Mouse (Mus musculus) bone marrow, adult 2 months (tissue): ENCODE data around the gene Per1.

ENCODE experiments used
- CTCF ChIP-seq: fragments of 200-500 bp; IDR thresholded peaks from 2 replicates; pipeline ENCODE4 v1.5.1; 2011; ENCODE audit warnings: low read length, control low read depth; ENCODE audit not compliant: control insufficient read depth, insufficient read depth
- POLR2A ChIP-seq: fragments of 200-500 bp; IDR thresholded peaks from 2 replicates; pipeline ENCODE4 v1.6.1; 2011; ENCODE audit warnings: low read depth, mild to moderate bottlenecking, control low read depth, low read length, borderline replicate concordance; ENCODE audit not compliant: control insufficient read depth

DNA sequence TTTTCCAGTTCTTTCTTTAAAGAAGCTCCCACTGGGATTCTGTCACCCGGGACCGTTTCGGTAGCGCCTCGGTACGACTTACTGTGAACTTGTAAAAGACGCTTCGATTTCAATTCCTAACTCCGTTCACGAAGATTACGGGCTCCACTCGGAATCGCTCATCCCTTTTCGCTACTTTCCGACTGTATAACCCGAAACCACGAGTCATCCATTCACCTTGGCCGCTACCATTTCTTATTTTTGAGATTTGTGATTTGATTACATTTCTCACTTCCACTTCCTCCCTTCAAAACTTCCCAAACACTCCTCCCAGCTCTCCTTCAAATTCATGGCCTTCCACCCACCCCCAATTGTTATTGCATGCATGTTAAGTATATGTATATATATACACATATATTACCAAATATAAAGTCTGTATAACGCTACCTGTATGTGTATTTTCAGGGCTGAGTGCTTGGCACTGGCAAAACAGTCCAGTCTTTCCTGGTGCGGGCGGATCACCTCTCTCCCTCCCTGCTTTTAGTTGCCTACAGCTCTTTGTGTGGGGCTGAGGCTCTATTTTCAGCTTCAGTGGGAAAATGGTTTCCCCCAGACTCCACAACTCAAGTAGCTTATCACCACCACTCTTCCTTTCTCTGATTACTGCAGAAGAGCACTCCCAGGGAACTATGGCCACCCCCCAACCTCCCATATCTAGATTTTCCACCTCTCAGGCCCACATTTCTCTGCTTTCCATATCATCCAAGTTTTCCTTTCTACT is 16.2 kb downstream of the Per1 start:
- TF ChIP-seq CTCF (no peak), POLR2A (no peak)
